Comparison of ENCODE assay signal across 15 mouse cellular contexts in the genomic region with DNA sequence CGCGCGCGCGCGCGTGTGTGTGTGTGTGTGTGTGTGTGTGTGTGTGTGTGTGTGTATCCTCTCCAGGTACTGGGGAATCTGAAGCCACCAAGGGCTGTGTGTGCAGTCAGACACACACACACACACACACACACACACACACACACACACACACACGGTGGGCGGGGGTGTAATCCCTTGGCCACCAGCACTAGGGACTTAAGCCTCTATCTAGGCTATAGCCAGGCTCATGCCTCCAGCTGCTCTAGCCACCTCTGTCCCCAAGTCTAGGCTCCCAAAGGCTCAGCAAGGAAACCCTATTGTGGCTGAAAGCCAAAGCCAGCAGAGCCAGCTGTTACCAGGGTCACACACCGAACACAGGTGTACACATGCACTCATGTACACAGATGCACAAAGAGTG. TPM values are rescaled to one million over a fixed set of nuclear protein-coding genes. Genes with fewer than 3 reads are reported as not detected.
"Had no signal": no experiment of that assay in that cellular context is flagged by ENCODE, and none has a peak within 500 bp of the region (broad histone marks: within the 10 kb centered on the region; RNA-seq: fewer than 3 reads in every experiment).

No protein-coding gene starts in this region.

- H3K36me3 ChIP-seq: intestine, embryonic 15.5 days; limb, embryonic 13.5 days had no signal

- H3K9me3 ChIP-seq: intestine, embryonic 15.5 days; limb, embryonic 13.5 days had no signal

- DNase-seq: kidney, adult 18-20 months; kidney, postnatal 10 days; left cerebral cortex, postnatal 4 days; lung, adult 18-20 months; right cerebral cortex, adult 18-20 months; right cerebral cortex, postnatal 25 days; thymus, adult 18-20 months; thymus, postnatal 14 days had no signal

- H3K9ac ChIP-seq: intestine, embryonic 15.5 days; limb, embryonic 13.5 days; liver, embryonic 14.5 days had no signal

- H3K27ac ChIP-seq: intestine, embryonic 15.5 days; limb, embryonic 13.5 days; liver, embryonic 14.5 days had no signal

- H3K4me2 ChIP-seq: intestine, embryonic 15.5 days; limb, embryonic 13.5 days had no signal

- H3K4me3 ChIP-seq: intestine, embryonic 15.5 days; layer of hippocampus, adult 2 months; limb, embryonic 13.5 days had no signal

- H3K4me1 ChIP-seq: intestine, embryonic 15.5 days; limb, embryonic 13.5 days had no signal

- ATAC-seq: intestine, embryonic 15.5 days had no signal

RNA-seq across cellular contexts. Expression of a gene that starts 24.3 kb away (rescaled TPM):
- total RNA-seq: liver, adult 2 months; megakaryocyte-erythroid progenitor cell, adult 5-6 weeks; monocyte, adult 5-6 weeks had no signal
- polyA plus RNA-seq: liver, adult 2 months; liver, embryonic 14.5 days had no signal
